Mouse (Mus musculus) left cerebral cortex, adult 2 months (tissue): ENCODE measurements around the gene Dchs1. TPM values are rescaled to one million over a fixed set of nuclear protein-coding genes. Genes with fewer than 3 reads are reported as not detected.

ENCODE experiments used
- DNase-seq, 2 experiments: peaks; one replicate each; pipeline ENCODE4 v3.0.0; 2021 to 2022; ENCODE audit warnings: low spot score in 2 of 2, mixed read lengths in 1 of 2; ENCODE audit errors: extremely low spot score in 1 of 2
- H3K27ac ChIP-seq: fragments of 200-600 bp; 2 replicates; pipeline ENCODE4 v1.8.1; 2022
- H3K4me3 ChIP-seq: fragments of 200-600 bp; 2 replicates; pipeline ENCODE4 v1.8.1; 2022
- CTCF ChIP-seq: fragments of 200-600 bp; IDR thresholded peaks from 2 replicates; pipeline ENCODE4 v1.8.1; 2022; ENCODE audit warnings: antibody characterized with exemption, mild to moderate bottlenecking, moderate library complexity
- intact Hi-C: fragments of 180-260 bp; cut with DNase I; formaldehyde crosslinking; loops from one replicate; pipeline ENCODE4 v1.15.1; 2025
- total RNA-seq, 2 experiments: library from RNA; stranded (reverse); gene quantifications; 2 replicates each; pipeline ENCODE4 v1.2.3; 2021

Dchs1 gene
- total RNA-seq, 2 experiments from 2014 or later = 10.1 to 10.9 TPM

DNA sequence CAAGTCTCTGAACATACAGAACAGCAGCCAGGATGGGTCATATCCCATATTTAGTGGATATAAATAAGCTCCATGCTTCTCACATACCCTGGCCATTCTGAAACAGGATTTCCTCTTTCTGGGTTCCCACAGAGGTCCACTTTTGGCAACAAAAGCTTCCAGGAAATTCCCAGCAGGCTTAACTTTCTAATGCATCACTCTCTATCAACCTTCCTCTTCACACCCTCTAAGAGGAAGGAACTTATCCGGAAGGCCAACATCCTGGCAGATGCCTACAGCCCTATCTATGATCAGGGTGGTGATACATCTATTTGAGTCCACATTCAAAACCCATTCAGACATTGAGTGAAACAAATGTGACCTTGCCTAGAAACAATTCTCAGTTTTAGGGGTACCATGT, 20.9 kb upstream of the Dchs1 start:
- intact Hi-C loops = no loop called here
- Histone ChIP-seq H3K4me3 (no peak overlapping the region), H3K27ac (no peak overlapping the region)
- no peak for TF ChIP-seq CTCF
- no peak for DNase-seq

DNA sequence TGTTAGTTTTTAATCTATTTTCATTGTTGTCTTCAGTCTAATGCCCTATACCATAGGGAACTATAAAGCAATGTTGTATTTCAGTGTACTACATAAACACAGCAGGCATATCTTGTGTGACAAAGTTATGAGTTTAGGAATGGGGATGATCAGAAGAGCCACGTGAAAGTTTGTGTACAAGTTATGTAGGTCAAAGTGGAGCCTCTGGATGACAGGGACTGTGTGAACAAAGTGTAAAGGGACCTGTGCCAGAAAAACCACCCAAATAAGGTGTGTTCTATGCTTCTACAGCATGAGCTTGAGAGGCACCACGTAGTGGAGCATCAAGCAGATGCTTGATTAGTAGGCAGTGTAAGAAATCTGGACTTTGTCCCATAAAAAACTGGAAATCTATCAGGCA, 19.3 kb upstream of the Dchs1 start:
- no peak for DNase-seq
- Histone ChIP-seq H3K4me3 (no peak overlapping the region), H3K27ac (no peak overlapping the region)
- no peak for TF ChIP-seq CTCF
- intact Hi-C loops = loop anchor here (2.0 kb wide), 1 partner anchor 20 kb away; the partner anchor contains the start of gene Dchs1

DNA sequence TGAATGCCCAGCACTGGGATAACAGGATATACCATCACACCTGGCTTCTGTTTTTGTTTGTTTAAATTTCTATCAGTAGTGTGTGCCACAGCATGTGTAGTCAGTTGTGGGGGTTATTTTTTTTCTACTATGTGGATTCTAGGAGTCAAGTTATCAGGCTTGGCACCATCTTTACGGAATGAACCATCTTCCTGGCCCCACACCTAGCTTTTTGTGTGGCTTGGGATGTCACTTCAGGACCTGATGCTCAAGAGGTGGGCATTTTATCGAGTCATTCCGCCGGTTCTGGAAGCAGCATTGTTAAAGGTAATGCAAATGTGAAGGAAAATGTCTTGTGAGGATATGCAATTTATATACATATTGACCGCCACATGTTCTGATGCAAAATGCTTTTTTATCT, 18.7 kb upstream of the Dchs1 start:
- Histone ChIP-seq H3K4me3 (no peak overlapping the region), H3K27ac (no peak overlapping the region)
- no peak for TF ChIP-seq CTCF
- intact Hi-C loops = loop anchor here (2.0 kb wide), 1 partner anchor 19 kb away; the partner anchor contains the start of gene Dchs1
- no peak for DNase-seq

DNA sequence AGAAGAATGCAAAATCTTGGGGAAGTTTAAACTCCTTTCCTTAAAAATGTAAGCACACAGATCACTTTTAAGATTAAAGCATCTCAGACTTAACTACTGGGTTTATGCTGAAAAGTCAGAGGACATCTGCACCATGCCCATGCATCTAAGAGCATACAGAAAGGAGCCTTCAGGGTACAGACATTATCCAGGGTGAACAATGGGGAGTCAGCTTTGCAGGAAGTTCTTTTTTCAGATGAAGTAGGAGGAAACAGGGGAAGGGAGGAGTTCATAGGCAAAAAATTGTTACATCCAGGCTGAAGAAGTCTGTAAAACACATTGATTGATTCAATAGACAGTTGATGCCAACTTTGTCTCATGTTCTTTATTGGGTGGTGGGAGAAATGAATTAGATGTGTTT, 16.0 kb upstream of the Dchs1 start:
- intact Hi-C loops = no loop called here
- no peak for DNase-seq
- Histone ChIP-seq H3K27ac (no peak overlapping the region), H3K4me3 (no peak overlapping the region)
- no peak for TF ChIP-seq CTCF

DNA sequence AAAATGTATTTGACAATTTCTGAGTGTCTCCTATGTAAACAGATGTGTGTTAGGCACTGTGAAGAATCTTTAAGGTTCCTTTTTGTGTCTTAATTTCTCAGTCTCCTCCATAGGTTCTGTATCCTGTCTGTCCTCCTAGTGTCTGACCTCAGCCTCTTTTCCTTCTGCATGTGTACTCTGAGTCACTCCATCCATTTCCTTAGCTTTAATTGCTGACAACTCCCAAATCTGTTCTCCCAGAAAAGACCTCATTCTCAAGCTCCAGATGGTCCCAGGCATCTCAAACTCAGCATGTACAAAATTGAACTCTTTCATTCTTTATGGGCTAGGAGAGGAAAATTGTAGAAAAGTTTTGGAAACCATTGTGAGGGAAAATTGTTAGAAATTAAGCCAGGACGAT, 15.3 kb upstream of the Dchs1 start:
- H3K4me3 ChIP-seq = no peak overlapping the region
- no peak for DNase-seq
- intact Hi-C loops = no loop called here
- no peak for TF ChIP-seq CTCF
- H3K27ac ChIP-seq = no peak overlapping the region

DNA sequence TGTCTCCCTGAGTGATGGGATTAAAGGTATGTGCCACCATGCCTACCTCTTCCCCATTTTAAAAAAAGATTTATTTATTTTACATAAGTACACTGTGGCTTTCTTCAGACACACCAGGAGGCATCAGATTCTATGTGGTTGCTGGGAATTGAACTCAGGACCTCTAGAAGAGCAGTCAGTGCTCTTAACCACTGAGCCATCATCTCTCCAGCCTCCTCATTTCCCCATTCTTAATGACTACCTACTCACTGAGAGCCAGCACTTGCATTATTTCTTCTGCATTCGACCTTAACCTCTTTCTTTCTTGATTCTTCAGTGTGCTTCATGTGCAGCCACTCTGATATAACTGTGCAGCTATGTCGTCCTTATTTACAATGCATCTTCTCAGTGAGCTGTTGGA, 14.9 kb upstream of the Dchs1 start:
- intact Hi-C loops = no loop called here
- Histone ChIP-seq H3K4me3 (no peak overlapping the region), H3K27ac (peak overlapping the region; percentile 28; the same call in 1 of the 2 replicates)
- no peak for DNase-seq
- TF ChIP-seq CTCF = no peak

DNA sequence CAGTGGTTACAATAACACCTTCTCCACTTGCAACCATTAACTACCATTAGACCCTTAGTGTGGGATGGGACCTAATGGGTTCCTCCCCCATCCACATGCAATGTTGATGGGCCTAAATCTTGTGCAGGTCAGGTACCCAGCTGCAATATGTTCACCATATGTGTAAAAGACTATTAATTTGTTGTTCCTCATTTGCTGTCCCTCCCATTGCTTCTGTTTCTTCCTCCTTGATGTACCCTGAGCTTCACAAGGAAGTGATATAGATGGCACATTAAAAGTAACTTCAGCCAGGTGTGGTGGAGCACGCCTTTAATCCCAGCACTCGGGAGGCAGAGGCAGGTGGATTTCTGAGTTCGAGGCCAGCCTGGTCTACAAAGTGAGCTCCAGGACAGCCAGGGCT, 9.5 kb upstream of the Dchs1 start:
- intact Hi-C loops = no loop called here
- no peak for DNase-seq
- no peak for TF ChIP-seq CTCF
- Histone ChIP-seq H3K27ac (no peak overlapping the region), H3K4me3 (no peak overlapping the region)

DNA sequence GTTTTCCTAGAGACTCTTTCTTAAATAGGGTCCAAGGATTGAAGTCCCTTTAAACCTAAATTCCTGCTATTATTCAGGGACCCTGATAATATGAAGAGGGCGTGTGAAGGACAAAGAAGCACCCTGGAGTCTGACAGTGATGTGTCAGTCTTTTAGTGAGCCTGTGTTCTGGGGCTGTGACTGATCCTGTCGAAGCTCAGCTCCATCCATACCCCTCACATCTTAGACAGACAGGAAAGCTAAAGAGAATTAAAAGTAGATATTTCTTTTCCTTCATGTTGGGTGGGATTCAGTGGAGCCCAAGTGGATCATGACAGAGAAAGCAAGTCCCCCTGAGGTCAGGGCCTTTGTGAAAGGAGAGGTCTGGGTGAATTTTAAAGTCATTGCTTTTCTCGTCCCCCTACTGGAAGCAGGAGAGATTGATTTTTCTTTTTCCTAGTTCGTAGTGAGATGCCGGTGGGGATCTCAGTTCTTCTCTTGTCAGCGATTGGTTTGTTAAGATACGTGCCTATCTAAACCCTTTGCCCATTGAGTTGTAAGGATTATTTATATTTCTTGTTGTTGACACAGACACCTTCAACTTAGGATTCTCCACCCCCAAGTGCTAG, 8.4 kb upstream of the Dchs1 start:
- Histone ChIP-seq H3K27ac (no peak overlapping the region), H3K4me3 (no peak overlapping the region)
- peak; percentile 56 for TF ChIP-seq CTCF
- DNase-seq = no peak
- intact Hi-C loops = no loop called here

DNA sequence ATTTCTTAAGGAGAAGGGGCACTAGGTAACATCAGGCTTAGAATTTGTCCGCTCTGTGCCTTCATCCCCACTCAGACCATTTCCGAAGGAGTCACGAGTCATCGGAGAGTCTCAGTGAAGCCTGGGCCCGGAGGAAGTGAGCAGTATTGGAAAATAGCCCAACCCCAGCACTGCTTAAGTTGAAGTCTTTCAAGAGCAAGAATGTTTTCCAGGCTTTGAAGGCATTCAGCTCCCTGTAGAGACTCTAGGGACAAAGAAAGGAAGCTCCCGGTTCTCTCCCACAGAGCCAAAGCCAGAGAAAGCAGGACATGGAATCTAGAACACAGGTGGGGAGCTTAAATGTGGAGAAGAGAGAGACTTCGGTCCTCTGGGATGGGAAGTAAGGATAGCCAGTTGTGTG, 6.2 kb upstream of the Dchs1 start:
- DNase-seq = no peak
- TF ChIP-seq CTCF = no peak
- H3K4me3 ChIP-seq = no peak overlapping the region
- peak overlapping the region; percentile 36; the same call in 1 of the 2 replicates for H3K27ac ChIP-seq
- intact Hi-C loops = no loop called here

DNA sequence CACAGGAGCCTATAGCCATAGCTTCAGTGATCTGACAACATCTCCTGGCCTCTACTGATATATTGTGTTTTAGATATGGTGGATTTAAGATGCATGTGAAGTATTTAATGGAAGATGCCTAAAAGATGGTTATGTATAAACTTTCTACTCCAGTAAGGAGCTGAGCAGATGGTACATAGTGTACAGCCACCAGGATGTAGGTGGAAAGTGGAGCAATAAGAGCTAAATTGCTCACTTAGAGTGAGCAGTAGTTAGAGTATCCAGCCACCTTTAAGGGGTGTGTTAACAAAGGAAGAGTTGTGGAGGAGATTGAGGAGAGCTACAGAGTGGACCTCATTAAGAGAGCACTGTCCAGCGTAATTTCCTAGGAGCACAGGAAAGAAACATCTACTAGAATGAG, 3.7 kb upstream of the Dchs1 start:
- Histone ChIP-seq H3K27ac (no peak overlapping the region), H3K4me3 (no peak overlapping the region)
- intact Hi-C loops = no loop called here
- no peak for TF ChIP-seq CTCF
- no peak for DNase-seq

DNA sequence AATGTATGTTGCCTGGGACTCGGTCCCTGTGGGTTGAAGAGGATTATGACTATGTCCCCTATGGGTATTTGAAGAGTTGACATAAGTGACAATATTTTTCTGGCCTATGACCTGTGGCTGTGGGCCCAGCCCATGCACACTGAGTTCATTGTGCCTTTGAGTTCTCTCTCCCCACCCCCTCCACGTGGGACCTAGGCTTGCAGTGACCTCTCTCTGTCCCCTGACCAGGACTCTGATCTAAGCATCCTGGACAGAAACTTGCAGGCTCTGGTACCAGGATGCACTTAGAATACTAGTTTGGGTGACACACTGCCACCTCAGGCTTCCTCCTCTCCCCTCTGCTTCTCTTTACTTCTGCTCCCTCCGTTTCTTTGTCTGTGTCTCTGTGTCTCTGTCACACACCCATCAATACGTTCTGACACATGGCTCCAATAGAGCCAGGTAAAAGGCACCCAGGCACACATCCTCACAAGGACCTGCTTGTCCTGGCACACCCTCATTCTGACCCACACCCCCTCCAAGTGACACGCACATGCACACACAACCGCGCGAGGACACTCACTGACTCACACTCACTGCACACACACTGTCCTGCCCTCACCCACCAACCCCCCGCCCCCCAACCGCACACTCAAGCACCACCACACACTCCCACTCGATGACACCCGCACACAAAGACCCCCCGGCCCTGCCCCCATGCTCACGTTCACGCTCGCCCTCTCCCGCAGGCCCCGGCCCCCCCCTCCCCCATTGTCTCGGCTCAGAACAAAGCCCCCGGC, 759 bp downstream of the Dchs1 start:
- no peak for DNase-seq
- Histone ChIP-seq H3K4me3 (peak overlapping the region; percentile 57), H3K27ac (no peak overlapping the region)
- intact Hi-C loops = loop anchor here (2.0 to 5.0 kb wide), 2 partner anchors 20 to 39 kb away; no protein-coding TSS in a partner anchor
- TF ChIP-seq CTCF = no peak

DNA sequence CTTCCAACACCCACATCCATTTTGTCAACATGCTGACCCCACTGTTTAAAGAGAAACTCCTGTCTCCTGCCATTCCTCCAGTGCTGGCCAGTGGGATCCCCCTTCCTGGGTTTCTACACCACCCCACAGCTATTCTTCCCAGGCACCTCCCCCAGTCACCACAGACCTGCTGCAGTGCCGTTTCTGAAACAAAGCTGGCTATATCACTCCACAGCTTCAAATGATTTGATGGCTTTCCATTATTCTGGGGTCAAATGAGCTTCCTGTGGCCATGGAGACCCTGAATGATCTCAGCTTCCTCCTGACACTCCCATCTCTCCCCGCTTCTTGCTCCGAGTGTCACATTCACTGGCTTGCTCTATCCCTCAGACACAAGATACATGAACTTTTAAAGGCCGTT, 2.9 kb downstream of the Dchs1 start:
- TF ChIP-seq CTCF = no peak
- Histone ChIP-seq H3K27ac (no peak overlapping the region), H3K4me3 (no peak overlapping the region)
- intact Hi-C loops = no loop called here
- DNase-seq = no peak

DNA sequence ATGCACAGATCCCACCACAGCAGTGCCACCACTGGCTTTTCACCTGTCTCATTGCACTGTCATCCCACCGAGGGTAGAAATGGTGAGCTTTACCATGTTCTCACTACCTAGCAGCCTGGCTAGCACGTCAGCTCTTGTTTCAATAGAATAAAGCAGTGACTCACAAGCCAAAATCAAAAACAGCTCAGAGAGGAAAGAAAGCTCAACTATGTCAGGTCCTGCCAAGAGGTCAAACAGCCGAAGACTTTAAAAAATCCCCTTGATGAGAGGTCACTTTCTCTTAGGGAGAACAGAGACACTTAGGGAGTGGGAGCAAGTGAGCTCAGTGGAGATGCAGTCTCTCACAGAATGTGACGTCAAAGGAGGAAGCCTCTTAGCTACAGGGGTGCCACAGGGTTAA, 3.6 kb downstream of the Dchs1 start:
- H3K4me3 ChIP-seq = no peak overlapping the region
- no peak overlapping the region for H3K27ac ChIP-seq
- intact Hi-C loops = no loop called here
- no peak for DNase-seq
- TF ChIP-seq CTCF = no peak
